Mouse (Mus musculus) kidney, postnatal 4 days (tissue): ENCODE data around the gene 1700025C18Rik.
A peak's percentile ranks its signal among the peaks of the same experiment; 100 is the strongest.

ENCODE experiments used
- DNase-seq, 2 experiments: peaks; one replicate each; pipeline ENCODE4 v3.0.0; 2021; ENCODE audit warnings: mixed read lengths in 2 of 2

Gene 1700025C18Rik

GRCm38 (mm10) chr2:165077055-165077454 is 13.5 kb downstream of the 1700025C18Rik start:
- DNase-seq = no peak

GRCm38 (mm10) chr2:165074937-165075336 is 15.6 kb downstream of the 1700025C18Rik start:
- peak; percentile 87 to 88 for DNase-seq

DNA sequence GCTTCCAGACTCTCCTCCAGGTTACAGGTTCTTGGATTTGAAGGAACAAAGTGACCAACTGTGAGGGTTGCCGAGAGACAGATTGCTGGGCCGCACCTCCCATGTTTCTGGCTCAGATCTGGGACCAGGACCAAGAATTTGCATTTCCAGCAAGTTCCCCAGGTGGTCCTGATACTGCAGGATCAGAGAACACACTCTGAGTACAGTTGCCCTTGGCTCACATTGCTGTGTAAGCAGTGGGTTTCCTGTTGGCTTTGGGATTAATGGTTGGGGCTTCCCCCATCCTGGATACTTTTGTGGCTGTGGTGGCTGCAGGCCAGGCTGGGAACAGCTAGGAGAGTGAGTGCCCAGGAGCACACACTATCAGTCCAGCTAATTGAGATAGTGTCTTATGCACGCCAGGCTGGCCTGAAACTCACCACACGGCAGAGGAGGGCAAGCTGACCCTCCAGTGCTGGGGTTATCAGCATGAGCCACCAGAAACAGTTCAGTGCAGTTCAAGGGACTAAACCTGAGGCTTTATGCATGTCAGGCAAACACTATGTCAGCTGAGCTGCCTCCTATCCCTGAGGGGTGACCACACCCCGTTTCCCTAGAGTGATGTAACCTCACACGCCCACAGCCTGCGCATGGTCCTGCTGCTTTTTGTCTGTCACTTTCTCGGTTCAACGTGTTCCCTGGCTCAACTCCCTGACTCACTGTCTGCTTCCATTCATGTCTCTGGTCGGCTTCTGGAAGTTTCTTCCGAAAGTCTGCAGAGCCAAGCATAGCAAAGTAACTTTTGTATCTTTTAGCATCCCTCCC is 16.3 kb downstream of the 1700025C18Rik start:
- DNase-seq = no peak

- DNase-seq = no peak
Observed at GRCm38 (mm10) chr2:165073381-165073781, 17.2 kb downstream of the 1700025C18Rik start.

- peak; percentile 77 to 81 for DNase-seq
Observed at GRCm38 (mm10) chr2:165070096-165070816, 20.3 kb downstream of the 1700025C18Rik start.

- no peak for DNase-seq
Observed at GRCm38 (mm10) chr2:165068806-165069205, 21.7 kb downstream of the 1700025C18Rik start.

- DNase-seq = peak; percentile 42 to 51
Observed at GRCm38 (mm10) chr2:165064489-165064888, 26.1 kb downstream of the 1700025C18Rik start.

DNA sequence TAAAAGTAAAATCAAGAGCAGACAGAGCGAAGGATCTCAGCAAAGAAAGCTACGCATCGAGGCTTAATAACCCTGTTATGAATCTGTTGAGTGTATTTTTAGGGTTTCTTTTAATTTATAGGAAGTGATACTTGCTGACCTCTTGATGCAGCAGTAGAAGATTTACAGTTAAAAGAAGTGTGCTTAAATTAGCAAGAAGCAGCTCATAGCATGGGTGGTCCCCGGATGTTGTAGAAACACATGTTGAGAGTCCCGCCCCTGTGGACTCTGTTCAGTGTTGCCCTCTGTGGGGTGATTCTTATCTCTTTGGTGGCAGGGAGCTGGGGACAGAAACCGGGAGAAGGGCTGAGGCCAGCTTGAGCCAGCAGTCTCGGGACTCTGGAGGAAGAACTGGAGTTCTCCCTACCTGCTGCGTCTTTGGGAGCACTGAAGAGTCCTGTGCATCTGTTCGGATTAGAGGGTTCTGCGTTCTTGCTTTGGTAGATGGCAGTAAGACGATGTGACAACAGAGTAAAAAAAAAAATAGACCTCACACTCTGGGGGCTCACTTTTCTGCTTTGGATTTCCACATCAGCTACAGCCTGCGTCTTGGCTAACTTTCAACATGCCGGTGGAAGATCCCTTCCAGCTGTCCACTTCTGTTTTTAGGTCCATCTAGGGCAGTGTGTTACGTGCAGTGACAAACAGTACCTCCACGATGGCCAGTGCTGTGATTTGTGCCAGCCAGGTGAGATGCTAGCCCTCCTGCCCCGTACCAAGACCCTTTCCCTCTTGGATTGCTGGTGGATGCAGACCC is 28.7 kb downstream of the 1700025C18Rik start:
- DNase-seq = peak; percentile 62 to 70

GRCm38 (mm10) chr2:165059961-165060360 is 30.6 kb downstream of the 1700025C18Rik start:
- no peak for DNase-seq

DNA sequence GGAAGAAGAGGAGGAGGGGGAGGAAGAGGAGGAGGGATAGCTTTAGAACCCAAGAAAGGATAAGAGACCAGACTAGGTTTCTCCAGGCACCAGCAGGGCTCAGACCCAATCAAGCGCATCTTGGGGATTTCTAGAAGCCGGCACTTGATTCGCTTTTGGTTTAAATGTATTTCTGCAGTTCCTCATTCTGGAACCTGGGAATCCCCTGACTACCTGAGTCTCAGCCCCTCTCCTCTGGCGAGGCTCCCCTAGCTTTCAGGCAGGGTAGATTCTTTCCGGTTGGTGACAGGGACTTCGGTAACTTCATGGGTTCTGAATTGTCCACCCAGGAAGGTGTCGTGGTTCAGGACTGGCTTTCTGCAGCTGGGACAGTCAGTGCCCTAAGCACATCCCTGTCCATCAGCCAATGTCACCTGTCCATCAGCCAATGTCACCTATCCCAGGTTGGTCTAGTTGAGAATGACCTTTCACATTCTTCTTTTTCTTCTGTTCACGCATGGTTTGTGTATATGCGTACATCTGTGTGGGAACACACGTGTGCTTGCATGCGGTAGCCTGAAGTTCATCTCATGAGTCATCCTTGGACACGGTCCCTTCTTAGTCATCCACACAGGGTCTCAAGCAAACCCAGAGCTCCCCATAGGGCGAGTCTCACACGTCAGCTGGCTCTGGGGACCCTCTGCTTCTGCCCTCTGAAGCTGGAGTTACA is 34.0 kb downstream of the 1700025C18Rik start:
- no peak for DNase-seq

- DNase-seq = peak; percentile 57 to 76
Observed at GRCm38 (mm10) chr2:165055905-165056304, 34.6 kb downstream of the 1700025C18Rik start.

DNA sequence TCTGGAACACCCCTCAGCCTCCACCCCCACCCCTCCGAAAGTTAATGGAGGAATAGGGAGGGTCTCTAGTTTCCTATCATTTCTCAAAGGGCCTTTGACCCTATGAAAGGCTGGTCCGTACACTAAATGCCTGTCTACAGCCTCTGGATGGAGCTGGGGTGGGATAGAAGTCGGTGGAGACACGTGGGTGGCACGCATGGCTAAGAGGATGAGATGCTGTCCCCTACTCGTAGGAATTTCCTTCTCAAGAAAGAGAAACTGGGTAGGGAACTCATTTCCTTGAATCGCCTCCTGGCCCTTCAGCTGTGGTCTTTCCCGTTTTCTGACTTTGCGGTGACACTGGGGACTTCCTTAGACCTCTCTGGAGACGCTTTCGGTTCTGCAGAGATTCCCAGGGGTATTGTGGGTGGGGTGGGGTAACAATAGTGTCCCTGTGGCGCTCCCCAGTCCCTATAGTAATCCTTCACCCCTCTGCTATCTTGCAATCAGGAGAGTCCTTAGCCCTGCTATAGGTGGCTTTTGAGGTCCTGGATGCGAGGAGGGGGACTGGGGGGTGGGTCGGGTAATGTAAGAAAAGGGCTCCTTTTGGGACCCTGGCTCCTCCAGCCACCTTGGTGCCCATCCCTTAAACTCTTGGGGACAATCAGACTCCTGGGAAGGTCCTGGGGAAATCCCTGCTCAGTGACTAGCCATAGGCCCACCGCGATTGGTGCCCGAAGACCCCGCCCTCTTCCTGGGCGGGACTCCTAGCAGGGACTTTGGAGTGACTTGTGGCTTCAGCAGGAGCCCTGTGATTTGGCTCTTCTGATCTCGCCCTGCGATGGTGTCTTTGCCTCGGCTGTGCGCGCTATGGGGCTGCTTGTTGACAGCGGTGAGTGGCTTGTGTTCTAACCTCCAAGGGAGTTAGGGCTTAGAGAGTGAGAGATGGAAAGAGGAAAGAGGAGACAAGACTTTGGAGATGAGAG is 35.4 kb downstream of the 1700025C18Rik start, which contains the start of gene Cd40:
TSS of gene Cd40 (plus strand) at position 740 of the 965 bp plus-strand sequence.
- DNase-seq = peak; percentile 85 to 90

DNA sequence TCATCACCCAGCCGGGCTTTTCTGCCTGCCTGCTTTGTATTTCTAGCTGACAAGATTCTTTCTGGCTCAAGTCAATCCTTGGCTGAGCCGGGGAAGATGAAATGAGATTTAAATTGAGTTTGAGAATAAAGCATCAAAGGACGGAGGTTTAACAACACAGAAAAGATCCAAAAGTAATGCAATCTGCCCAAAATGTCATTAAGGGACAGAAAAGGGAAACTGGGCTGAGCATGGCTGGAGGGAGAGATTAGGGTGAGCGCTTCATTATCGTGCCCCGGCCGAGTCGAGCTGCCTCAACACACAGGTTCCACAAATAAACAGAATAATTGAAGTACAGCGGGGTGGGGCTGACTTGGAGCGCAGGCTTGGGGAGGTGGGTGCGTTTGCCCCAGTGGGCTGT is 39.0 kb downstream of the 1700025C18Rik start:
- DNase-seq = no peak

DNA sequence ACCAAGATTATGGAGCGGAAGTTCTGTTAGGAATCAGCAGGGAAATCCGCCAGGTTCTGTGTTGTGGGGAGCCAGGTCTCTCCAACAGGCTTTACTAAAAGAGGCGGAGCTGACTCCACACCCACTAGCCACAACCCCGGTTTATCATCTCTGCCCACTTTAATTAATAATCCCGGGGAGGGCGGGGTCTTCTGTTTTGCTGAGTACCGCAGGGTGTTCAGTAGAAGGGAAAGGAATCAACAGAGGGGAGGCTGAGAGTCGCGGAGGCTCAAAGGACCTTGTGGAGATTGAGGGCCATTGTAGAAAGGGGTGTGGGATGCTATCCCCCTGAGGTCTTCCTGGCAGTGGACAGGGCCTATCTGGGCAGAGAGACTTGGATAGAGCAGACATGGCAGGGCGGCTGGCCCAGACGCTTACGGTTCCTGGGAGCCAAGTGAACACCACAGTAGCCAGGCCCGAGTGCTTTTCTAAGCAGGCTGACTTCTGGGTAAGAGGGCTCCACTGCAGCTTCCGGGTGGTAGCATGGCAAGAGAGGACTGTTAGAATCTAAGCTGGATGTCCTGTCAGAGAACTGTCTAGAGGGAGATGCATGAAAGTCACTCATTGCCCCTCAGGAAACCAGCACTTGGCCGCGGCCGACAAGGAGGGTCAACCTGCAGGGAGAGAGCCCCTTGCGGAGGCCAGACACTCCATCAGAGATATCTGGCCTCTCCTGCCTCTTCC is 39.6 kb downstream of the 1700025C18Rik start:
- DNase-seq = no peak

GRCm38 (mm10) chr2:165049044-165049443 is 41.5 kb downstream of the 1700025C18Rik start:
- no peak for DNase-seq

GRCm38 (mm10) chr2:165043729-165044128 is 46.8 kb downstream of the 1700025C18Rik start:
- DNase-seq = no peak

DNA sequence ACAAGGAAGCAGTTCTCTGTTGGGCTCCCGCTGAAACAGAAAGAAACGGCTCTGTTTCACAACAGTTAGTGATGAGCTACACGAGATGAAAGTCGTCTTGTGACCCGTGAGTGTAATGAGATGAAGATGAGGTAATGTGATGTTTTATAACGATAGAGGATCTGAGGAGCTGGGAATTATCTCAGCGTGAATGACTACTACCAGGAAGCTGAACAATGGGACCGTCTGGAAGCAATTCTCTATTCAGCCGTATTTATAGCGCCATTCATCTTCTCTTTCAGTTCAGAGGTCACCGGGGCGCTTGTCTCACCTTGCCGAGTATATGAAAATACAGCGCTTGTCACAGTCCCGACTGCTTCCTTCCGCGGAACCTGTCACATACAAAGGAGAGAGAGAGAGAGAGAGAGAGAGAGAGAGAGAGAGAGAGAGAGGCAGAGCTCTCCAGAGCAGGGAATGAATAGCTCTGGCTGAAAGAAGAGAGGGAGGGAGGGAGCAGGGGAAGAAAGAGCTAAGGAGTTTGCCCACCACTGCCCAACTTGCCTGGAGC is 47.4 kb downstream of the 1700025C18Rik start:
- DNase-seq = no peak

- no peak for DNase-seq
Observed at GRCm38 (mm10) chr2:165042126-165042525, 48.4 kb downstream of the 1700025C18Rik start.

GRCm38 (mm10) chr2:165037415-165037814 is 53.1 kb downstream of the 1700025C18Rik start:
- no peak for DNase-seq

GRCm38 (mm10) chr2:165035058-165035431 is 55.5 kb downstream of the 1700025C18Rik start:
- DNase-seq = no peak
